Mouse (Mus musculus) midbrain, embryonic 15.5 days (tissue): Measurements from ENCODE around the gene Rab8b. TPM values are rescaled to one million over a fixed set of nuclear protein-coding genes. Genes with fewer than 3 reads are reported as not detected.
"Not testable (repeated sequence)": the region's sequence is repeated elsewhere in the genome, so short reads cannot be mapped to it uniquely, and the experiment has no call there.

ENCODE experiments used
- ATAC-seq: fragments of 200-750 bp; cut with Nextera tagmentation; replicated peaks from 2 replicates; pipeline ENCODE4 v1.8.0; 2017; ENCODE audit warnings: moderate TSS enrichment
- H3K27ac ChIP-seq: fragments of 300-500 bp; sonication (generic); 2 replicates; pipeline ENCODE4 v1.5.1; 2015; ENCODE audit warnings: mild to moderate bottlenecking, inconsistent platforms
- H3K27me3 ChIP-seq: fragments of 300-500 bp; sonication (generic); replicated peaks from 2 replicates; pipeline ENCODE4 v1.6.1; 2015; ENCODE audit warnings: inconsistent platforms
- H3K36me3 ChIP-seq: fragments of 300-500 bp; sonication (generic); replicated peaks from 2 replicates; pipeline ENCODE4 v1.6.1; 2015; ENCODE audit warnings: inconsistent platforms
- H3K4me1 ChIP-seq: fragments of 300-500 bp; sonication (generic); 2 replicates; pipeline ENCODE4 v1.6.1; 2015; ENCODE audit warnings: inconsistent platforms
- H3K4me2 ChIP-seq: fragments of 300-500 bp; sonication (generic); 2 replicates; pipeline ENCODE4 v1.6.1; 2015; ENCODE audit warnings: inconsistent platforms, mild to moderate bottlenecking, moderate library complexity
- H3K4me3 ChIP-seq: fragments of 300-500 bp; sonication (generic); 2 replicates; pipeline ENCODE4 v1.5.1; 2015; ENCODE audit warnings: mild to moderate bottlenecking, inconsistent platforms
- H3K9ac ChIP-seq: fragments of 300-500 bp; sonication (generic); 2 replicates; pipeline ENCODE4 v1.6.1; 2015; ENCODE audit warnings: mild to moderate bottlenecking, inconsistent platforms
- H3K9me3 ChIP-seq: fragments of 300-500 bp; sonication (generic); 2 replicates; pipeline ENCODE4 v1.6.1; 2016; ENCODE audit warnings: inconsistent platforms
- WGBS: fragments of 180-500 bp; shearing (Covaris S2); methylation state at CpG from one replicate; pipeline ENCODE4 v1.1.7; 2015; ENCODE audit warnings: mixed read lengths; 5-methylcytosine and 5-hydroxymethylcytosine counted together
- polyA plus RNA-seq: library from polyadenylated mRNA; unstranded; fragments of >200 nt; fragmentation: Nextera tagmentation; extraction: Ambion mirVana; gene quantifications from 2 replicates; pipeline ENCODE4 v1.2.1, GENCODE M21; 2015

The Rab8b gene
- polyA plus RNA-seq, 1 experiment from 2014 or later: 28.5 TPM

GRCm38 (mm10) chr9:66897851-66898250, 21.6 kb downstream of the Rab8b start:
- no peak for ATAC-seq
- H3K9me3 ChIP-seq: no peaks in the 10 kb centered on the region
- no peaks in the 10 kb centered on the region for H3K4me1 ChIP-seq
- WGBS: 81% methylated on average over 6 of the region's 6 CpGs
- no peak overlapping the region for H3K9ac ChIP-seq
- H3K36me3 ChIP-seq: no peaks in the 10 kb centered on the region
- H3K4me3 ChIP-seq: no peak overlapping the region
- no peak overlapping the region for H3K4me2 ChIP-seq
- no peak overlapping the region for H3K27ac ChIP-seq
- H3K27me3 ChIP-seq: no peaks in the 10 kb centered on the region

GRCm38 (mm10) chr9:66896951-66897350, 22.5 kb downstream of the Rab8b start:
- no peak overlapping the region for H3K27ac ChIP-seq
- no peak overlapping the region for H3K4me3 ChIP-seq
- no peak for ATAC-seq
- H3K36me3 ChIP-seq: no peaks in the 10 kb centered on the region
- WGBS: 65% methylated on average over 6 of the region's 6 CpGs
- no peak overlapping the region for H3K9ac ChIP-seq
- H3K4me2 ChIP-seq: no peak overlapping the region
- H3K4me1 ChIP-seq: no peaks in the 10 kb centered on the region
- H3K27me3 ChIP-seq: no peaks in the 10 kb centered on the region
- H3K9me3 ChIP-seq: no peaks in the 10 kb centered on the region

GRCm38 (mm10) chr9:66895995-66896394, 23.5 kb downstream of the Rab8b start:
- H3K4me2 ChIP-seq: no peak overlapping the region
- no peaks in the 10 kb centered on the region for H3K4me1 ChIP-seq
- H3K27me3 ChIP-seq: no peaks in the 10 kb centered on the region
- no peaks in the 10 kb centered on the region for H3K36me3 ChIP-seq
- ATAC-seq: no peak
- no peak overlapping the region for H3K4me3 ChIP-seq
- H3K27ac ChIP-seq: no peak overlapping the region
- H3K9ac ChIP-seq: no peak overlapping the region
- no peaks in the 10 kb centered on the region for H3K9me3 ChIP-seq
- WGBS: 70% methylated on average over 5 of the region's 5 CpGs

- no peak overlapping the region for H3K27ac ChIP-seq
- WGBS: 80% methylated on average over 10 of the region's 10 CpGs
- ATAC-seq: no peak
- no peaks in the 10 kb centered on the region for H3K9me3 ChIP-seq
- H3K4me1 ChIP-seq: no peaks in the 10 kb centered on the region
- no peak overlapping the region for H3K4me2 ChIP-seq
- H3K27me3 ChIP-seq: no peaks in the 10 kb centered on the region
- H3K36me3 ChIP-seq: no peaks in the 10 kb centered on the region
- H3K9ac ChIP-seq: no peak overlapping the region
- H3K4me3 ChIP-seq: no peak overlapping the region
Observed at GRCm38 (mm10) chr9:66895035-66895779, 24.3 kb downstream of the Rab8b start.

- Histone ChIP-seq H3K4me3 (no peak overlapping the region), H3K9ac (no peak overlapping the region), H3K36me3 (no peaks in the 10 kb centered on the region), H3K4me2 (no peak overlapping the region), H3K9me3 (no peaks in the 10 kb centered on the region), H3K27ac (no peak overlapping the region), H3K27me3 (no peaks in the 10 kb centered on the region), H3K4me1 (no peaks in the 10 kb centered on the region)
- no peak for ATAC-seq
- 96% methylated on average over 1 of the region's 1 CpGs for WGBS
Observed at GRCm38 (mm10) chr9:66894421-66894820, 25.1 kb downstream of the Rab8b start.

GRCm38 (mm10) chr9:66892456-66892855, 27.0 kb downstream of the Rab8b start:
- H3K9ac ChIP-seq, H3K4me1 ChIP-seq, ATAC-seq, H3K27me3 ChIP-seq, H3K27ac ChIP-seq, H3K4me3 ChIP-seq, H3K36me3 ChIP-seq, H3K9me3 ChIP-seq, H3K4me2 ChIP-seq: not testable (repeated sequence)
- WGBS: 97% methylated on average over 4 of the region's 4 CpGs

- 28% methylated on average over 6 of the region's 6 CpGs for WGBS
- H3K36me3 ChIP-seq: no peaks in the 10 kb centered on the region
- H3K4me3 ChIP-seq: no peak overlapping the region
- H3K27me3 ChIP-seq: no peaks in the 10 kb centered on the region
- no peaks in the 10 kb centered on the region for H3K9me3 ChIP-seq
- no peak for ATAC-seq
- peaks cover 23% of the 10 kb centered on the region for H3K4me1 ChIP-seq
- no peak overlapping the region for H3K4me2 ChIP-seq
- H3K9ac ChIP-seq: no peak overlapping the region
- peak overlapping the region; percentile 53 for H3K27ac ChIP-seq
Observed at GRCm38 (mm10) chr9:66887960-66888610, 31.4 kb downstream of the Rab8b start.

- WGBS: 46% methylated on average over 8 of the region's 8 CpGs
- Histone ChIP-seq H3K4me3 (no peak overlapping the region), H3K4me2 (no peak overlapping the region), H3K9ac (no peak overlapping the region), H3K27me3 (no peaks in the 10 kb centered on the region), H3K4me1 (peaks cover 23% of the 10 kb centered on the region), H3K9me3 (no peaks in the 10 kb centered on the region), H3K27ac (peak overlapping the region; percentile 53; the same call in 1 of the 2 replicates), H3K36me3 (no peaks in the 10 kb centered on the region)
- no peak for ATAC-seq
Observed at GRCm38 (mm10) chr9:66887301-66887902, 32.1 kb downstream of the Rab8b start.

GRCm38 (mm10) chr9:66886818-66887217, 32.7 kb downstream of the Rab8b start:
- peaks cover 23% of the 10 kb centered on the region for H3K4me1 ChIP-seq

GRCm38 (mm10) chr9:66886366-66886765, 33.1 kb downstream of the Rab8b start:
- Histone ChIP-seq H3K4me1 (peaks cover 23% of the 10 kb centered on the region), H3K4me2 (no peak overlapping the region), H3K9me3 (no peaks in the 10 kb centered on the region), H3K4me3 (no peak overlapping the region), H3K27me3 (no peaks in the 10 kb centered on the region), H3K9ac (no peak overlapping the region), H3K36me3 (no peaks in the 10 kb centered on the region), H3K27ac (no peak overlapping the region)
- 15% methylated on average over 3 of the region's 3 CpGs for WGBS
- no peak for ATAC-seq

More at GRCm38 (mm10) chr9:66886818-66887217, 32.7 kb downstream of the Rab8b start:
- Histone ChIP-seq H3K9ac (no peak overlapping the region), H3K27me3 (no peaks in the 10 kb centered on the region), H3K36me3 (no peaks in the 10 kb centered on the region), H3K4me2 (no peak overlapping the region), H3K9me3 (no peaks in the 10 kb centered on the region), H3K27ac (peak overlapping the region; percentile 25), H3K4me3 (no peak overlapping the region)
- WGBS: 85% methylated on average over 6 of the region's 6 CpGs
- no peak for ATAC-seq

GRCm38 (mm10) chr9:66884609-66885008, 34.9 kb downstream of the Rab8b start:
- Histone ChIP-seq H3K27me3 (no peaks in the 10 kb centered on the region), H3K9ac (no peak overlapping the region), H3K4me1 (peaks cover 23% of the 10 kb centered on the region), H3K9me3 (no peaks in the 10 kb centered on the region), H3K4me3 (no peak overlapping the region), H3K27ac (no peak overlapping the region), H3K4me2 (no peak overlapping the region), H3K36me3 (no peaks in the 10 kb centered on the region)
- WGBS: 92% methylated on average over 2 of the region's 2 CpGs
- ATAC-seq: no peak

- H3K27ac ChIP-seq: no peak overlapping the region
- ATAC-seq: no peak
- 91% methylated on average over 5 of the region's 5 CpGs for WGBS
- no peak overlapping the region for H3K4me2 ChIP-seq
- no peak overlapping the region for H3K4me3 ChIP-seq
- no peaks in the 10 kb centered on the region for H3K27me3 ChIP-seq
- H3K9ac ChIP-seq: no peak overlapping the region
- no peaks in the 10 kb centered on the region for H3K9me3 ChIP-seq
- no peaks in the 10 kb centered on the region for H3K36me3 ChIP-seq
- peaks cover 23% of the 10 kb centered on the region for H3K4me1 ChIP-seq
Observed at GRCm38 (mm10) chr9:66883500-66883899, 36.0 kb downstream of the Rab8b start.
